ENCODE assay signal across 23 mouse cellular contexts in genomic region chr5:132702573-132702972, GRCm38 (mm10).
"Had no signal": no experiment of that assay in that cellular context is flagged by ENCODE, and none has a peak within 500 bp of the region (broad histone marks: within the 10 kb centered on the region; RNA-seq: fewer than 3 reads in every experiment).

No protein-coding gene starts in this region.

- H3K9me3 ChIP-seq: heart, embryonic 10.5 days; heart, embryonic 15.5 days; limb, embryonic 13.5 days; limb, embryonic 15.5 days; liver, embryonic 12.5 days had no signal

- H3K4me1 ChIP-seq: heart, embryonic 10.5 days; heart, embryonic 13.5 days; heart, embryonic 15.5 days; liver, embryonic 12.5 days had no signal

- H3K4me3 ChIP-seq: heart, embryonic 10.5 days; heart, embryonic 13.5 days; heart, embryonic 15.5 days; limb, embryonic 13.5 days; limb, embryonic 15.5 days; liver, embryonic 12.5 days had no signal

- ATAC-seq: hindbrain, embryonic 16.5 days; inflammation-experienced regulatory T-cells, adult 6 months; intestine, postnatal 0 days; liver, embryonic 12.5 days had no signal

- H3K27ac ChIP-seq: heart, embryonic 10.5 days; heart, embryonic 13.5 days; heart, embryonic 15.5 days; hindbrain, embryonic 14.5 days; limb, embryonic 13.5 days; limb, embryonic 15.5 days; liver, embryonic 12.5 days; liver, embryonic 14.5 days had no signal

- H3K36me3 ChIP-seq: heart, embryonic 10.5 days; heart, embryonic 13.5 days; heart, embryonic 15.5 days; limb, embryonic 13.5 days; limb, embryonic 15.5 days; liver, embryonic 12.5 days had no signal

- H3K9ac ChIP-seq: heart, embryonic 13.5 days; heart, embryonic 15.5 days; hindbrain, embryonic 14.5 days; limb, embryonic 13.5 days; limb, embryonic 15.5 days; liver, embryonic 12.5 days; liver, embryonic 14.5 days had no signal

- H3K27me3 ChIP-seq: heart, embryonic 15.5 days; limb, embryonic 13.5 days; limb, embryonic 15.5 days; liver, embryonic 12.5 days had no signal

- DNase-seq: gastrocnemius, postnatal 14 days; gastrocnemius, postnatal 36 days; heart, adult 18-20 months; heart, postnatal 14 days; heart, postnatal 36 days; kidney, adult 18-20 months; kidney, adult 8-10 months; kidney, postnatal 14 days; kidney, postnatal 36 days; layer of hippocampus, adult 9-11 months; layer of hippocampus, postnatal 36 days; left cerebral cortex, postnatal 4 days had no signal

- H3K4me2 ChIP-seq: heart, embryonic 13.5 days; heart, embryonic 15.5 days; hindbrain, embryonic 14.5 days; limb, embryonic 13.5 days; limb, embryonic 15.5 days; liver, embryonic 12.5 days had no signal
